Mouse (Mus musculus) limb, embryonic 13.5 days (tissue): ENCODE data around the gene Anks3. TPM values are rescaled to one million over a fixed set of nuclear protein-coding genes. Genes with fewer than 3 reads are reported as not detected.

Experiments
- ATAC-seq: fragments of 200-750 bp; cut with Nextera tagmentation; 2 replicates; pipeline ENCODE4 v1.8.0; 2017; ENCODE audit warnings: low read depth, moderate number of reproducible peaks, moderate TSS enrichment; ENCODE audit not compliant: low FRiP score
- H3K27ac ChIP-seq: fragments of 300-500 bp; sonication (generic); 2 replicates; pipeline ENCODE4 v1.5.1; 2015; ENCODE audit warnings: inconsistent platforms, mild to moderate bottlenecking, moderate library complexity
- H3K27me3 ChIP-seq: fragments of 300-500 bp; sonication (generic); 2 replicates; pipeline ENCODE4 v1.6.1; 2015; ENCODE audit warnings: mild to moderate bottlenecking, inconsistent platforms
- H3K36me3 ChIP-seq: fragments of 300-500 bp; sonication (generic); 2 replicates; pipeline ENCODE4 v1.6.1; 2015; ENCODE audit warnings: inconsistent platforms, mild to moderate bottlenecking, moderate library complexity
- H3K4me1 ChIP-seq: fragments of 300-500 bp; sonication (generic); 2 replicates; pipeline ENCODE4 v1.6.1; 2015; ENCODE audit warnings: inconsistent platforms
- H3K4me2 ChIP-seq: fragments of 300-500 bp; sonication (generic); replicated peaks from 2 replicates; pipeline ENCODE4 v1.6.1; 2015; ENCODE audit warnings: inconsistent platforms, mild to moderate bottlenecking, moderate library complexity
- H3K4me3 ChIP-seq: fragments of 300-500 bp; sonication (generic); 2 replicates; pipeline ENCODE4 v1.5.1; 2015; ENCODE audit warnings: moderate library complexity, mild to moderate bottlenecking, inconsistent platforms
- H3K9ac ChIP-seq: fragments of 300-500 bp; sonication (generic); 2 replicates; pipeline ENCODE4 v1.6.1; 2015; ENCODE audit warnings: mild to moderate bottlenecking, inconsistent platforms
- H3K9me3 ChIP-seq: fragments of 300-500 bp; sonication (generic); 2 replicates; pipeline ENCODE4 v1.6.1; 2016; ENCODE audit warnings: inconsistent platforms
- WGBS: fragments of 180-500 bp; shearing (Covaris S2); methylation state at CpG from one replicate; pipeline ENCODE4 v1.1.7; 2015; 5-methylcytosine and 5-hydroxymethylcytosine counted together
- polyA plus RNA-seq: library from polyadenylated mRNA; unstranded; fragments of >200 nt; fragmentation: Nextera tagmentation; extraction: Ambion mirVana; gene quantifications from 2 replicates; pipeline ENCODE4 v1.2.1, GENCODE M21; 2015

Anks3 gene
- polyA plus RNA-seq, 1 experiment from 2014 or later, result 76.2 TPM

- Histone ChIP-seq H3K27me3 (no peaks in the 10 kb centered on the region), H3K4me3 (no peak overlapping the region), H3K27ac (no peak overlapping the region), H3K4me1 (peaks cover 5% of the 10 kb centered on the region; the same call in 1 of the 2 replicates), H3K9me3 (no peaks in the 10 kb centered on the region), H3K9ac (no peak overlapping the region), H3K4me2 (no peak overlapping the region), H3K36me3 (no peaks in the 10 kb centered on the region)
- WGBS, result 84% methylated on average over 4 of the region's 4 CpGs
- ATAC-seq, result no peak
Observed at GRCm38 (mm10) chr16:4993276-4993675, 29.3 kb upstream of the Anks3 start.

GRCm38 (mm10) chr16:4984717-4985116, 20.7 kb upstream of the Anks3 start:
- 90% methylated on average over 12 of the region's 12 CpGs for WGBS
- Histone ChIP-seq H3K4me3 (no peak overlapping the region), H3K9me3 (no peaks in the 10 kb centered on the region), H3K36me3 (no peaks in the 10 kb centered on the region), H3K4me2 (no peak overlapping the region), H3K9ac (no peak overlapping the region), H3K4me1 (no peaks in the 10 kb centered on the region), H3K27me3 (no peaks in the 10 kb centered on the region), H3K27ac (no peak overlapping the region)
- ATAC-seq, result no peak

- Histone ChIP-seq H3K27me3 (no peaks in the 10 kb centered on the region), H3K4me3 (no peak overlapping the region), H3K4me2 (no peak overlapping the region), H3K9me3 (no peaks in the 10 kb centered on the region), H3K27ac (no peak overlapping the region), H3K4me1 (no peaks in the 10 kb centered on the region), H3K9ac (no peak overlapping the region), H3K36me3 (no peaks in the 10 kb centered on the region)
- ATAC-seq, result no peak
- 73% methylated on average over 4 of the region's 4 CpGs for WGBS
Observed at GRCm38 (mm10) chr16:4979755-4980380, 15.9 kb upstream of the Anks3 start.

GRCm38 (mm10) chr16:4978275-4979051, 14.5 kb upstream of the Anks3 start:
- no peak for ATAC-seq
- no peaks in the 10 kb centered on the region for H3K9me3 ChIP-seq
- no peak overlapping the region for H3K9ac ChIP-seq
- no peak overlapping the region for H3K27ac ChIP-seq
- H3K36me3 ChIP-seq, result no peaks in the 10 kb centered on the region
- H3K4me1 ChIP-seq, result no peaks in the 10 kb centered on the region
- no peaks in the 10 kb centered on the region for H3K27me3 ChIP-seq
- no peak overlapping the region for H3K4me2 ChIP-seq
- WGBS, result 66% methylated on average over 5 of the region's 5 CpGs
- H3K4me3 ChIP-seq, result no peak overlapping the region

GRCm38 (mm10) chr16:4976180-4976579, 12.2 kb upstream of the Anks3 start:
- H3K9ac ChIP-seq, result no peak overlapping the region
- no peaks in the 10 kb centered on the region for H3K36me3 ChIP-seq
- no peak overlapping the region for H3K4me2 ChIP-seq
- no peak overlapping the region for H3K27ac ChIP-seq
- H3K27me3 ChIP-seq, result no peaks in the 10 kb centered on the region
- 75% methylated on average over 2 of the region's 2 CpGs for WGBS
- no peaks in the 10 kb centered on the region for H3K9me3 ChIP-seq
- no peak for ATAC-seq
- no peaks in the 10 kb centered on the region for H3K4me1 ChIP-seq
- H3K4me3 ChIP-seq, result no peak overlapping the region

GRCm38 (mm10) chr16:4974521-4974920, 10.5 kb upstream of the Anks3 start:
- WGBS, result 77% methylated on average over 5 of the region's 5 CpGs
- ATAC-seq, result no peak
- Histone ChIP-seq H3K36me3 (no peaks in the 10 kb centered on the region), H3K27me3 (no peaks in the 10 kb centered on the region), H3K4me2 (no peak overlapping the region), H3K9ac (no peak overlapping the region), H3K27ac (no peak overlapping the region), H3K9me3 (no peaks in the 10 kb centered on the region), H3K4me1 (no peaks in the 10 kb centered on the region), H3K4me3 (no peak overlapping the region)

GRCm38 (mm10) chr16:4971626-4972025, 7.6 kb upstream of the Anks3 start:
- 75% methylated on average over 4 of the region's 4 CpGs for WGBS
- H3K9ac ChIP-seq, result no peak overlapping the region
- no peak overlapping the region for H3K4me3 ChIP-seq
- no peaks in the 10 kb centered on the region for H3K9me3 ChIP-seq
- H3K36me3 ChIP-seq, result no peaks in the 10 kb centered on the region
- H3K4me2 ChIP-seq, result no peak overlapping the region
- H3K4me1 ChIP-seq, result no peaks in the 10 kb centered on the region
- H3K27me3 ChIP-seq, result no peaks in the 10 kb centered on the region
- ATAC-seq, result no peak
- no peak overlapping the region for H3K27ac ChIP-seq

- Histone ChIP-seq H3K4me2 (no peak overlapping the region), H3K9ac (no peak overlapping the region), H3K36me3 (no peaks in the 10 kb centered on the region), H3K9me3 (no peaks in the 10 kb centered on the region), H3K27me3 (no peaks in the 10 kb centered on the region), H3K27ac (no peak overlapping the region; the same call in 1 of the 2 replicates), H3K4me1 (peaks cover 5% of the 10 kb centered on the region), H3K4me3 (no peak overlapping the region)
- WGBS, result 81% methylated on average over 5 of the region's 5 CpGs
- no peak for ATAC-seq
Observed at GRCm38 (mm10) chr16:4969055-4969843, 5.2 kb upstream of the Anks3 start.

- peaks cover 6% of the 10 kb centered on the region for H3K4me1 ChIP-seq
- H3K4me2 ChIP-seq, result no peak overlapping the region
- no peak for ATAC-seq
- H3K9ac ChIP-seq, result no peak overlapping the region
- H3K9me3 ChIP-seq, result no peaks in the 10 kb centered on the region
- 81% methylated on average over 3 of the region's 3 CpGs for WGBS
- no peak overlapping the region for H3K27ac ChIP-seq
- no peaks in the 10 kb centered on the region for H3K27me3 ChIP-seq
- no peaks in the 10 kb centered on the region for H3K36me3 ChIP-seq
- no peak overlapping the region for H3K4me3 ChIP-seq
Observed at GRCm38 (mm10) chr16:4968426-4968825, 4.4 kb upstream of the Anks3 start.

GRCm38 (mm10) chr16:4965392-4966129, 1.6 kb upstream of the Anks3 start:
- Histone ChIP-seq H3K27me3 (no peaks in the 10 kb centered on the region), H3K36me3 (no peaks in the 10 kb centered on the region), H3K27ac (no peak overlapping the region), H3K4me2 (peak overlapping the region; percentile 79), H3K9ac (no peak overlapping the region), H3K4me1 (peaks cover 21% of the 10 kb centered on the region), H3K9me3 (no peaks in the 10 kb centered on the region), H3K4me3 (peak overlapping the region; percentile 94; the same call in 1 of the 2 replicates)
- 89% methylated on average over 8 of the region's 8 CpGs for WGBS
- ATAC-seq, result no peak

GRCm38 (mm10) chr16:4964731-4965391, 856 bp upstream of the Anks3 start:
- H3K36me3 ChIP-seq, result peaks cover 6% of the 10 kb centered on the region
- peak overlapping the region; percentile 79 for H3K4me2 ChIP-seq
- H3K9me3 ChIP-seq, result no peaks in the 10 kb centered on the region
- H3K4me3 ChIP-seq, result peak overlapping the region; percentile 94
- WGBS, result 23% methylated on average over 13 of the region's 13 CpGs
- H3K9ac ChIP-seq, result peak overlapping the region; percentile 89
- peak overlapping the region; percentile 79 for H3K27ac ChIP-seq
- peaks cover 21% of the 10 kb centered on the region for H3K4me1 ChIP-seq
- H3K27me3 ChIP-seq, result no peaks in the 10 kb centered on the region
- peak; percentile 4; the same call in 1 of the 2 replicates for ATAC-seq
